Mouse (Mus musculus) limb, embryonic 11.5 days (tissue): Measurements from ENCODE around the gene Ccdc36. TPM values are rescaled to one million over a fixed set of nuclear protein-coding genes. Genes with fewer than 3 reads are reported as not detected.

Experiments
- ATAC-seq: fragments of 200-750 bp; cut with Nextera tagmentation; 2 replicates; pipeline ENCODE4 v1.8.0; 2017; ENCODE audit warnings: low read depth; ENCODE audit not compliant: insufficient number of reproducible peaks, low FRiP score, low TSS enrichment
- DNase-seq: peaks from one replicate; pipeline ENCODE4 v3.0.0-alpha.2; 2015; ENCODE audit warnings: low spot score
- H3K27ac ChIP-seq: fragments of 300-500 bp; sonication (generic); replicated peaks from 2 replicates; pipeline ENCODE4 v1.5.1; 2014; ENCODE audit warnings: low read depth, mild to moderate bottlenecking, low read length
- H3K27me3 ChIP-seq: fragments of 300-500 bp; sonication (generic); 2 replicates; pipeline ENCODE4 v1.6.1; 2014; ENCODE audit warnings: mild to moderate bottlenecking, low read length, mixed read lengths; ENCODE audit not compliant: control insufficient read depth, insufficient read depth
- H3K36me3 ChIP-seq: fragments of 300-500 bp; sonication (generic); 2 replicates; pipeline ENCODE4 v1.6.1; 2014; ENCODE audit warnings: mild to moderate bottlenecking, low read length, moderate library complexity, mixed read lengths; ENCODE audit not compliant: control insufficient read depth, insufficient read depth
- H3K4me1 ChIP-seq: fragments of 300-500 bp; sonication (generic); 2 replicates; pipeline ENCODE4 v1.6.1; 2014; ENCODE audit warnings: low read length, mixed read lengths; ENCODE audit not compliant: control insufficient read depth, insufficient read depth
- H3K4me2 ChIP-seq: fragments of 300-500 bp; sonication (generic); 2 replicates; pipeline ENCODE4 v1.6.1; 2014; ENCODE audit warnings: low read depth, mild to moderate bottlenecking, moderate library complexity; ENCODE audit not compliant: severe bottlenecking
- H3K4me3 ChIP-seq: fragments of 300-500 bp; sonication (generic); 2 replicates; pipeline ENCODE4 v1.5.1; 2014; ENCODE audit warnings: low read depth, low read length
- H3K9ac ChIP-seq: fragments of 300-500 bp; sonication (generic); 2 replicates; pipeline ENCODE4 v1.6.1; 2014; ENCODE audit warnings: mild to moderate bottlenecking, low read length
- H3K9me3 ChIP-seq: fragments of 300-500 bp; sonication (generic); 2 replicates; pipeline ENCODE4 v1.6.1; 2016; ENCODE audit warnings: low read length; ENCODE audit not compliant: control insufficient read depth
- WGBS: fragments of 180-500 bp; shearing (Covaris S2); extraction: QIAGEN DNeasy Blood & Tissue Kit; methylation state at CpG from one replicate; pipeline ENCODE4 v1.1.7; 2014; 5-methylcytosine and 5-hydroxymethylcytosine counted together
- polyA plus RNA-seq: library from polyadenylated mRNA; unstranded; fragments of >200 nt; fragmentation: Nextera tagmentation; extraction: Ambion mirVana; gene quantifications from 2 replicates; pipeline ENCODE4 v1.2.1, GENCODE M21; 2014

Gene Ccdc36
- 1.3 and 1.5 TPM in 2 replicates for polyA plus RNA-seq

GRCm38 (mm10) chr9:108428384-108428783 is at the start of gene Ccdc36:
Gene Ccdc36, minus strand, starts transcription at chr9:108428484.
- Histone ChIP-seq H3K27ac (no peak within 1 kb of the TSS), H3K4me2 (no peak within 1 kb of the TSS), H3K9ac (no peak within 1 kb of the TSS), H3K27me3 (no peaks in the 10 kb centered on the region), H3K9me3 (no peaks in the 10 kb centered on the region), H3K36me3 (no peaks in the 10 kb centered on the region), H3K4me3 (no peak within 1 kb of the TSS), H3K4me1 (0 out of 2 replicates have a peak, but pooled peaks cover 3% of the 10 kb centered on the region)
- DNase-seq = no peak
- no peak for ATAC-seq

GRCm38 (mm10) chr9:108474528-108474927 is 46.2 kb upstream of the Ccdc36 start:
- no peak overlapping the region for H3K27ac ChIP-seq
- 67% methylated on average over 1 of the region's 1 CpGs for WGBS
- H3K4me3 ChIP-seq = no peak overlapping the region
- no peak overlapping the region for H3K9ac ChIP-seq
- ATAC-seq (no peak), DNase-seq (no peak)
- H3K4me1 ChIP-seq = peaks cover 4% of the 10 kb centered on the region; the same call in 1 of the 2 replicates
- no peaks in the 10 kb centered on the region for H3K27me3 ChIP-seq
- H3K4me2 ChIP-seq = no peak overlapping the region
- H3K9me3 ChIP-seq = no peaks in the 10 kb centered on the region
- no peaks in the 10 kb centered on the region for H3K36me3 ChIP-seq

- H3K4me3 ChIP-seq = no peak overlapping the region
- no peak overlapping the region for H3K4me2 ChIP-seq
- H3K4me1 ChIP-seq = no peaks in the 10 kb centered on the region
- no peak overlapping the region for H3K27ac ChIP-seq
- H3K9me3 ChIP-seq = no peaks in the 10 kb centered on the region
- WGBS = 77% methylated on average over 4 of the region's 4 CpGs
- no peak overlapping the region for H3K9ac ChIP-seq
- peaks cover 7% of the 10 kb centered on the region; the same call in 1 of the 2 replicates for H3K36me3 ChIP-seq
- no peak for ATAC-seq
- DNase-seq = no peak
- no peaks in the 10 kb centered on the region for H3K27me3 ChIP-seq
Measured at GRCm38 (mm10) chr9:108469845-108470244, 41.6 kb upstream of the Ccdc36 start.

- no peaks in the 10 kb centered on the region for H3K27me3 ChIP-seq
- no peak overlapping the region for H3K27ac ChIP-seq
- peaks cover 7% of the 10 kb centered on the region; the same call in 1 of the 2 replicates for H3K36me3 ChIP-seq
- no peaks in the 10 kb centered on the region for H3K9me3 ChIP-seq
- no peak for ATAC-seq
- H3K4me2 ChIP-seq = no peak overlapping the region
- DNase-seq = no peak
- no peaks in the 10 kb centered on the region for H3K4me1 ChIP-seq
- WGBS = 70% methylated on average over 5 of the region's 5 CpGs
- no peak overlapping the region for H3K9ac ChIP-seq
- no peak overlapping the region for H3K4me3 ChIP-seq
Measured at GRCm38 (mm10) chr9:108469430-108469829, 41.1 kb upstream of the Ccdc36 start.

- 90% methylated on average over 2 of the region's 2 CpGs for WGBS
Measured at GRCm38 (mm10) chr9:108466219-108466618, 37.9 kb upstream of the Ccdc36 start.

GRCm38 (mm10) chr9:108463713-108464112 is 35.4 kb upstream of the Ccdc36 start:
- H3K27ac ChIP-seq = no peak overlapping the region
- no peak overlapping the region for H3K4me2 ChIP-seq
- peaks cover 17% of the 10 kb centered on the region; the same call in 1 of the 2 replicates for H3K36me3 ChIP-seq
- peaks cover 6% of the 10 kb centered on the region for H3K4me1 ChIP-seq
- ATAC-seq = no peak
- no peaks in the 10 kb centered on the region for H3K27me3 ChIP-seq
- H3K9ac ChIP-seq = no peak overlapping the region
- H3K9me3 ChIP-seq = no peaks in the 10 kb centered on the region
- no peak for DNase-seq
- H3K4me3 ChIP-seq = no peak overlapping the region
- 95% methylated on average over 9 of the region's 9 CpGs for WGBS

More at GRCm38 (mm10) chr9:108466219-108466618, 37.9 kb upstream of the Ccdc36 start:
- Histone ChIP-seq H3K4me2 (no peak overlapping the region), H3K36me3 (peaks cover 17% of the 10 kb centered on the region; the same call in 1 of the 2 replicates), H3K27me3 (no peaks in the 10 kb centered on the region), H3K27ac (no peak overlapping the region), H3K9ac (no peak overlapping the region), H3K9me3 (no peaks in the 10 kb centered on the region), H3K4me1 (peaks cover 5% of the 10 kb centered on the region), H3K4me3 (no peak overlapping the region)
- ATAC-seq (no peak), DNase-seq (no peak)

GRCm38 (mm10) chr9:108462192-108462591 is 33.9 kb upstream of the Ccdc36 start:
- H3K36me3 ChIP-seq = peaks cover 17% of the 10 kb centered on the region; the same call in 1 of the 2 replicates
- DNase-seq = no peak
- 96% methylated on average over 10 of the region's 10 CpGs for WGBS
- no peak overlapping the region for H3K9ac ChIP-seq
- no peaks in the 10 kb centered on the region for H3K9me3 ChIP-seq
- 0 out of 2 replicates have a peak overlapping the region, but pooled peaks have one; percentile 82 for H3K4me2 ChIP-seq
- H3K27me3 ChIP-seq = no peaks in the 10 kb centered on the region
- no peak overlapping the region for H3K27ac ChIP-seq
- no peak for ATAC-seq
- H3K4me3 ChIP-seq = no peak overlapping the region
- peaks cover 6% of the 10 kb centered on the region for H3K4me1 ChIP-seq

GRCm38 (mm10) chr9:108461675-108462074 is 33.4 kb upstream of the Ccdc36 start:
- 91% methylated on average over 5 of the region's 5 CpGs for WGBS
- Histone ChIP-seq H3K36me3 (peaks cover 17% of the 10 kb centered on the region; the same call in 1 of the 2 replicates), H3K4me1 (peaks cover 6% of the 10 kb centered on the region), H3K4me2 (peak overlapping the region; percentile 82), H3K9me3 (no peaks in the 10 kb centered on the region), H3K4me3 (peak overlapping the region; percentile 73), H3K9ac (peak overlapping the region; percentile 70; the same call in 1 of the 2 replicates), H3K27me3 (no peaks in the 10 kb centered on the region), H3K27ac (no peak overlapping the region)
- ATAC-seq = no peak
- no peak for DNase-seq

- Histone ChIP-seq H3K27ac (peak within 1 kb of the TSS; percentile 65), H3K27me3 (no peaks in the 10 kb centered on the region), H3K4me1 (peaks cover 6% of the 10 kb centered on the region), H3K4me3 (peak within 1 kb of the TSS; percentile 73), H3K4me2 (peak within 1 kb of the TSS; percentile 82), H3K9me3 (no peaks in the 10 kb centered on the region), H3K36me3 (peaks cover 15% of the 10 kb centered on the region; the same call in 1 of the 2 replicates), H3K9ac (peak within 1 kb of the TSS; percentile 70)
- ATAC-seq = no peak
- DNase-seq = no peak
- 29% methylated on average over 11 of the region's 11 CpGs for WGBS
Measured at GRCm38 (mm10) chr9:108461181-108461631, 32.9 kb upstream of the Ccdc36 start, which contains the start of gene Klhdc8b. Gene Klhdc8b, minus strand, starts transcription at chr9:108461581.
